Mouse (Mus musculus): ENCODE data around the gene Gna14.

The Gna14 gene

DNA sequence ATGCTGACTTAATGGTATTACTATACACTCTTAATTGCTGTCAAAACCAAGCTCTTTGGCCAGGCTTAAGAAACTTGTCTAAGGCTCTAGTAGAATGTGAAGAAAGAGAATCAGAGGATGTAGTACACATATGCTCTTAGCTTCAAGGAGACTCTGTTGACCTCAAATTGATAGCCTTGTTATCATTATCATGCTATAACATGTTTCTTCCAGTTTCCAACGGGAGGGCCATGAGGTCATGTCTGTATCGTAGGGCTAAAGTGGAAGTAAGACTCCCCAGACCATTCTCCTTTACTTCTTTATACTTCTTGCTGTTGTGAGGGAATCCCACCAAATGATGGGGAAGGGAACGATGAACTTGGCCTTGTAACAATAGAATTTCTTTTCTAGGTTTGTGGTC, 85.0 kb downstream of the Gna14 start:
- DNase-seq = no peak

DNA sequence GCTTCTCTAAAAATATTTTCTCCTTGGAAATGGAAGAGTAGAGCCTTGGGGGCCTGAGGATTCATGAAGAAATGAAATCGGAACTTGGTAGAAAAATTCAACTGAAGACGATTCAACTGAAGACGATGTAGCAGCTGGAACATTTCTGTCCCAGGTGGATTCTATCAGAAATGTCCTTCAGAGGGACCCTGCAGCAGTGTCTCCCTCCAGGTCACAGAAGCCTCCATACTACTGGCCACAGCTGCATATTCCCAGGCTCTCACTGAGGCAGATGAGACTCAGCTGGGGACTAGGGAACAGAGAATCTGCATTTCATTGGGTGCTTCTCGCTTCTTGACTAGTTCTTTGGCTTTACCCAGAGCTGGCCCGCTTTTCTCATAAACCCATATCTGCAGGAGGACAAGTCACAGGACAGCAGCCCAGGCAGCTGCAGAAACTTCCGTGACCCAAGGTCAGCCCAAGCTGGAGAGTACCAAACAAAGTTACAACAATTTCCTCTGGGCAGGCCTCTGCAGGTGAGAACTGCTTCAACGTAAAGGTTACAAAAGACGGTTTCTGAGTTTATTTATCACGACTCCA, 90.8 kb downstream of the Gna14 start:
- DNase-seq = no peak

DNA sequence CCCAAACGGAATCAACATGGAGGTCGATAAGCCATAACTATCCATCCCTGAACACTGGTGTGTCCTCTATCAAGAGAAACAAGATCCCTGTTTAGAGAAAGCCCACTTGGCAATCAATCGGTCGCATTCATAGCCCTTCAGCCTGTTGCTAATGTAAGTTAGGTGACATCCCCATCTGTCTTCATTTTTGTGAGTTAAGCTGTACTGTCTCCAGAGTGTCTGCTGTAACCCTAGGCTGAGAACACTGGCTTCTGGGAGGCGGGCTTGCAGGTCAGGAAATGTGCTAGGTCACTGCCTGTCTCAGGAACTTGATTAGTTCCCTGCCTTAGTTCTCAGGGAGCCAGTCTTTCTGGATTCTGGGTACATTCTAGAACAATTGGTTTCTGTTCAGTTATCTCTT, 91.5 kb downstream of the Gna14 start:
- no peak for DNase-seq

- DNase-seq = no peak
Measured at GRCm38 (mm10) chr19:16528225-16528828, 92.8 kb downstream of the Gna14 start.

DNA sequence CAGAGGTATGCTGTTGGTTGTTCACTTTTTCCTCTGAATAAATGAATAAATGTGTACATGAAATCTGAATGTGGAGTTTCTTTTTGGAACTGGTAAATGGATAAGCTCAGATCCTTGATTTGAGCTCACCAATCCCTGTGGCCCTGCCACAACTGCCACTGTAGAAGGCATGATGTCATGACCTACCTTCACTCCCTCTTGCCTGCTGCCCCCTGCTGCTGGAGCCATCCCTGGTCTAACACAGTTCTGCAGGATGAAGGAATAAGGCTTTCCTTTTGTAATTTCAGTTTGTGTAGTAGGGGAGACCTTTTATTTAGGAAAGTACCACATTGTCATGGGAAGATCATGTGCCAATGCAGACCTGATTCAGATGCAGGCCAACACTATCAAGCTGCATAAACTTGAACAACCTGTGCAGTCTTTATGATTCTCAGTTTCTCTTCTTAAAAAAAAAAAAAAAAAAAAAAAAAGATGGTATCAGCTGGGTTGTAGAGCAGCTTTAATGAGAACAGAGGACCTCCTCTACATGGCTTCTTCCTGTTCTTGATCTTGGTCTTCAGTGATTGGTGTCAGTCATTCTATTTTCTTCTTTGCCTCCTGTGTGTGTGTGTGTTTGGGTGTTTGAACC, 93.8 kb downstream of the Gna14 start:
- DNase-seq = peak; percentile 29

DNA sequence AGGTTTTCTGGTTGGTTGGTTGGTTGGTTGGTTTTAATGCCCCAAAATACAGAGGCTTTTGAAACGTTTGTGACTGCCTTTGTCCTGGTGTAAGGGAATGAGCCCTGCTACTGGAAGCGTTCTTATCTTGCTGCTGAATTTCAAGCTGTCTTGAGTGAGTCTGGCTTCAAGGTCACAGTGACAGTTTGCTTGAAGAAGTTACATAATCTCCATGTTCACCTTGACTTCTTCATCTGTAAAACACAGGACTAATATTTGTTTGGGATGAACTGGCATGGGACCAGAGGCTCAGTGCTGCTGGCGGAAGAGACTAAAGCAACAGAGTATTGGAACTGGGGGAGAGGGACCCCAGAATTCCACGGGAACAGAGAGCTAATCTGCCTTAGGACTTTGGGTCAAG, 94.4 kb downstream of the Gna14 start:
- no peak for DNase-seq

DNA sequence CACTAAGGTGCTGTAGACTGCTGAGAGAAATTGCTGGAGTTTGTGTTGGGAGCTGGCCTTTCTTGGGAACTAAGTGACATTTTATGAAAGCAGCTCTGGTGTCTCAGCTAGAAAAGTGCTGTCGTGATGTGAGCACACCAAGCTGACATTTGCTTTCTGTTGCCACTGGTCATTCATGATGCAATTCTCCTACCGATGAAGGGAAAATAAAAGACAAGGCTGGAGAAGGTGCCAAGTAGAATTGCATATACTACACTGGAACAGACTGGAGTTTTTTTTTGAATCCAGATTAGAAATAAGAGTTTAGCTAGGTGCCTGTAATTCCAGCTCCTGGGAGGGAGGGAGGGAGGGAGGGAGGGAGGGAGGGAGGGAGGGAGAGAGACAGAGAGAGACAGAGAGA, 98.7 kb downstream of the Gna14 start:
- no peak for DNase-seq

- DNase-seq = peak; percentile 71
Measured at GRCm38 (mm10) chr19:16538416-16538815, 102.9 kb downstream of the Gna14 start.

DNA sequence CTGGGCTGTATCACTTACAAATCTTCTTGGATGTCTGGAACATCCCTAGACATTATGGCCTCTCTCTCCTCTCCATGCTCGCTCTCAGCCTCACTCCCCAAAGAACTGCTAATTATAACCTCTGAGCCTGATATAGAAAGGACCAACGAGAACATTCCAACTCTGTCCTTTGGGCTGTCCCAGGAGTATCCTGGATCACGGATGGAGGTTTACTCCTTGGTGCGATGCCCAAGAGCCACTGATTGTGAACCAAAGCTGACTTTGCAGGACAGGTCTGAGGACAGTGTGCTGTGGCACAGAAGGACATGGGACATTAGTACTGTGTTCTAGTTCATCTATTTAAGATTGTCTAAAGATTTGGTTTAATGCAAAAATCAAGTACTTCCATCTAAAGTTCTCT, 108.1 kb downstream of the Gna14 start:
- no peak for DNase-seq

DNA sequence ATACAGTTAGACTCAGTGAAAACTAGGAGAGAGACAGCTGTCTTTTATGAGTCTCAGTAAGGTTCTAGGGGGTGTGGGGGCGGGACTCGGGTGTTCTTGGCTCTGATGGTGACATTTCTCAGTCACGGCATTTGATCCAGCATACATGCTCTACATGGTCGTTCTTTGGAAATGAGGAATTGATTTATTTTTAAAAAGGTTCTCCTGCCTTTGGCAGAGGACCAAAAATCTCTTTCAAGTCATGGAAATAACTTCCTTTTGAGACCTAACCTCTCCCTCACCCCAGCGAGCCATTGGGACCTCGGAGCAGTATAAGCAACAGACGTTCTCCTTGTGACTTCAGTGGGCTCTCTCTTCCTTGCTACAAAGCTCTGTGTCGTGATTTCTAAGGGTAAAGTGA, 121.4 kb downstream of the Gna14 start:
- no peak for DNase-seq

GRCm38 (mm10) chr19:16557971-16558370, 122.4 kb downstream of the Gna14 start:
- DNase-seq = peak; percentile 27

DNA sequence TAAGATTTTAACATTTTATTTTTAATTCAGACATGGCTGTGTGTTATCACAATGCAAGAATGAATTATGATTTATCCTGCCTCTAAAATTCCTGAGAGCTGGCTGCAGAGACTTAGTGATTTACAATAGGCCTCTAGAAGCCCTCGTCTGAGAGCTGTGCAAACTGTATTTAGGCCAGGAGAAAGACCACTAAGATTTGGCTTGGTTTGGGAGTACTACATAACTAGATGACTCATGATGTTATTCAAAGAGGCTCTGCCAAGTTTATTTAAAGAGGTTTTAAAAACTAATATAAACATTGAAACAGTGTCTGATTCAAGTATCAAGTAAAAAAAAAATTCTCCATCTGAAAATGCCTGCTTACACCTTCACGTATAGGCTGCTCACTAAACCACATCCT, 123.0 kb downstream of the Gna14 start:
- no peak for DNase-seq

GRCm38 (mm10) chr19:16559243-16559896, 123.8 kb downstream of the Gna14 start:
- no peak for DNase-seq

- DNase-seq = no peak
Measured at GRCm38 (mm10) chr19:16562676-16563075, 127.1 kb downstream of the Gna14 start.

DNA sequence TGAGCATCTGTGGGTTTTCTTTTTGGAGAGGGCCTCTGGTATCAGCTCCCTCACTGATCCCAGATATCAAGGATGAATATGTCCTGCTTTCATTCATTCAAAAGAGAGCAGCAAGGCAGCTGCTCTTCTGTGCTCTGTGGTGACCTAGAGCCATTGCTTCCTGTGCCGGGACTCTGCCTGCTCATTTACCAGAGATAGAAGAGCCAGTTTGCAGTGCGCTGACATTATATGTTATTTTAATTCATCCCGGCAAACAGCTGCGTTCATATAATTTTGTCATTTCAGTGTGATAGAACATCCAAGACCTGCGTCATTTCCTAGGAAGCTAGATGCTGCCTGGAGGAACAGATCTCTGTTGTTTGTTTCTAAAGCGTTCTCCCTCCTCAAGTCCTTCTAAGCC, 141.2 kb downstream of the Gna14 start:
- DNase-seq = no peak

GRCm38 (mm10) chr19:16579656-16580260, 144.2 kb downstream of the Gna14 start:
- DNase-seq = no peak

GRCm38 (mm10) chr19:16580501-16580900, 144.9 kb downstream of the Gna14 start:
- DNase-seq = no peak

GRCm38 (mm10) chr19:16584546-16584945, 149.0 kb downstream of the Gna14 start:
- DNase-seq = no peak

- peak; percentile 68 for DNase-seq
Measured at GRCm38 (mm10) chr19:16585379-16585778, 149.8 kb downstream of the Gna14 start.

- DNase-seq = no peak
Measured at GRCm38 (mm10) chr19:16593256-16593974, 157.9 kb downstream of the Gna14 start.

DNA sequence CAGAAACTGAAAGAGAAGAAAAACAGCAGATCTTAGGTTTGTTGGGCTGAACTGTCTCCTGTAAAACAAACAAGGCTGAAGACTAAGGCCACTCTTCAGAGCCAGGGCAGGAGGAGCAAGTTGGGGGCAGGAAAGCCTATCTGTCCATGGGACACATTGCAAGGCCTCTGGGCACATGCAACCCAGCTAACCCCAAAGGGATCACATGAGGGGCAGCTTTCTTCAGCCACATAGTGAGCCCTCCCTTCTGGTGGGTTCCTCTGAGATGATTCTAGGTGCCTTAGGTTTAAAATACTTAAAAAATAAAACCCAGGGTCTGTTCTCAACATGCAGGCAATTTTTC, 158.4 kb downstream of the Gna14 start:
- DNase-seq = no peak

- no peak for DNase-seq
Measured at GRCm38 (mm10) chr19:16597216-16597615, 161.7 kb downstream of the Gna14 start.

GRCm38 (mm10) chr19:16598653-16599297, 163.2 kb downstream of the Gna14 start:
- DNase-seq = no peak

All from kidney, adult 9 months (tissue).